Mouse (Mus musculus) CH12.LX (cell line): ENCODE results near the gene Ppp1r37.

Experiments used
- CTCF ChIP-seq, 2 experiments: IDR thresholded peaks in 1 of 2; conservative IDR thresholded peaks in 1 of 2; 2 replicates each; pipeline ENCODE4 v1.5.1; 2011 to 2012; ENCODE audit warnings: low read depth in 2 of 2, low read length in 2 of 2, improper control_type of control experiment in 1 of 2, inconsistent platforms in 1 of 2, mild to moderate bottlenecking in 1 of 2, moderate library complexity in 1 of 2
- EP300 ChIP-seq: IDR thresholded peaks from 2 replicates; pipeline ENCODE4 v1.6.1; 2011; ENCODE audit warnings: low read length, improper control_type of control experiment
- HCFC1 ChIP-seq: IDR thresholded peaks from 2 replicates; pipeline ENCODE4 v1.6.1; 2012; ENCODE audit warnings: low read depth, mild to moderate bottlenecking, inconsistent platforms, low read length, improper control_type of control experiment
- MXI1 ChIP-seq: IDR thresholded peaks from 2 replicates; pipeline ENCODE4 v1.6.1; 2011; ENCODE audit warnings: mild to moderate bottlenecking, low read depth, low read length, improper control_type of control experiment
- NELFE ChIP-seq: IDR thresholded peaks from 2 replicates; pipeline ENCODE4 v1.6.1; 2011; ENCODE audit warnings: low read depth, low read length, improper control_type of control experiment
- PAX5 ChIP-seq: IDR thresholded peaks from 2 replicates; pipeline ENCODE4 v1.6.1; 2012; ENCODE audit warnings: low read length, inconsistent platforms, mixed read lengths
- RAD21 ChIP-seq: IDR thresholded peaks from 2 replicates; pipeline ENCODE4 v1.6.1; 2011; ENCODE audit warnings: low read depth, mild to moderate bottlenecking, low read length, improper control_type of control experiment, moderate library complexity

GRCm38 (mm10) chr7:19534676-19535075 is 28.2 kb downstream of the Ppp1r37 start:
- TF ChIP-seq MXI1 (no peak), EP300 (no peak), NELFE (no peak), RAD21 (no peak), PAX5 (no peak), HCFC1 (no peak), CTCF (conservative IDR thresholded peaks at IDR 0.05 in 1 of 2, IDR thresholded peaks at IDR 0.05 in 1 of 2; ENCODE audit: low read depth in 2 of 2, low read length in 2 of 2) (no peak)
